Mouse (Mus musculus) spleen, embryonic (tissue): Measurements from ENCODE around the gene Pitpnm2.

Experiments used
- CTCF ChIA-PET: fragments of 350-600 bp; sonication (Branson Sonifier 250); formaldehyde crosslinking; loops from one replicate; lab custom pipeline; 2022; lab: Charles Lee

Pitpnm2 gene

GRCm38 (mm10) chr5:124204127-124204794, 45.3 kb downstream of the Pitpnm2 start:
- CTCF ChIA-PET, result no interaction called here

DNA sequence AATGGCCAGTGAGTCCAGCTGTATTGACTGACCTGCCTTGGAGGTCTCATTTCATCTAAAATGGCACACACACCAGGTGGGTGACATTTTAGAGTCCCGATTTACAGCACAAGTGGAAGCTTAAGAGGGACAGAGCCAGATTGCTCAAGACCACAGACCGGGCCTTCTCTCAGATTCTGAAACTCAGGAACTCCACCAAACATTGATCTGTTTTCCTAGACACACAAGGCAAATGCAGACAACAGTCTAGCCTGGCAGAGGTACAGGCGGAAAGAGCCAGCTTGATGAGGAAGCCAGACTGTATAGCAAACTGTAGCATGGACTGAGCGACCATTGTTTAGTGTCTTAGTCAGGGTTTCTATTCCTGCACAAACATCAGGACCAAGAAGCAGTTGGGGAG, 46.3 kb downstream of the Pitpnm2 start:
- CTCF ChIA-PET, result no interaction called here

GRCm38 (mm10) chr5:124202071-124202470, 47.5 kb downstream of the Pitpnm2 start:
- CTCF ChIA-PET, result interaction anchor here (0.7 kb wide), 1 partner anchor 99 kb away, joined by 3 read pairs; no protein-coding TSS in a partner anchor

GRCm38 (mm10) chr5:124201564-124201963, 48.0 kb downstream of the Pitpnm2 start:
- CTCF ChIA-PET, result no interaction called here

GRCm38 (mm10) chr5:124200844-124201243, 48.7 kb downstream of the Pitpnm2 start:
- CTCF ChIA-PET, result interaction anchor here (0.7 kb wide), 1 partner anchor 430 kb away, joined by 9 read pairs; no protein-coding TSS in a partner anchor

GRCm38 (mm10) chr5:124199168-124199567, 50.4 kb downstream of the Pitpnm2 start:
- CTCF ChIA-PET, result interaction anchor here (0.5 kb wide), 1 partner anchor 88 kb away, joined by 5 read pairs; no protein-coding TSS in a partner anchor

DNA sequence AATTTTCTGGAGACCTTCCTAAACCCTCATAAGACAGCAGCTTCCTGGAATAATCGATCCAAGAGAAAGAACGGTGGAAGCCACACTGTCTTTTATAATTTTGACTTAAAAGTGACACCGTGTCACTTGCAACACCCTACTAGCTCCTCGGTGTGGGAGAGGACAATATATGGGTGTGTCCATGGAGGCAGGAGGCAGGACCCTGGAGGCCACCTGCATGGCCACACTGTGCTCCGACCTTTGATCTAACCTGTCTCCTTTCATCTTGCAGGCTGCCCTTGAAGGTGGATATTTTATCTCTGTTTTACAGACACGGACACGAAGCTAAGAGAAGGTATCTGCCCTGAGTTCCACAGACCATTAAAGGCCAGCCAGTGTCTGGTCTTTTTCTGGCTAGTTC, 51.1 kb downstream of the Pitpnm2 start:
- CTCF ChIA-PET, result no interaction called here

- CTCF ChIA-PET, result interaction anchor here (0.7 kb wide), 1 partner anchor 75 kb away, joined by 4 read pairs; no protein-coding TSS in a partner anchor
These were observed 53.5 kb downstream of the Pitpnm2 start for GRCm38 (mm10) chr5:124196082-124196481.

DNA sequence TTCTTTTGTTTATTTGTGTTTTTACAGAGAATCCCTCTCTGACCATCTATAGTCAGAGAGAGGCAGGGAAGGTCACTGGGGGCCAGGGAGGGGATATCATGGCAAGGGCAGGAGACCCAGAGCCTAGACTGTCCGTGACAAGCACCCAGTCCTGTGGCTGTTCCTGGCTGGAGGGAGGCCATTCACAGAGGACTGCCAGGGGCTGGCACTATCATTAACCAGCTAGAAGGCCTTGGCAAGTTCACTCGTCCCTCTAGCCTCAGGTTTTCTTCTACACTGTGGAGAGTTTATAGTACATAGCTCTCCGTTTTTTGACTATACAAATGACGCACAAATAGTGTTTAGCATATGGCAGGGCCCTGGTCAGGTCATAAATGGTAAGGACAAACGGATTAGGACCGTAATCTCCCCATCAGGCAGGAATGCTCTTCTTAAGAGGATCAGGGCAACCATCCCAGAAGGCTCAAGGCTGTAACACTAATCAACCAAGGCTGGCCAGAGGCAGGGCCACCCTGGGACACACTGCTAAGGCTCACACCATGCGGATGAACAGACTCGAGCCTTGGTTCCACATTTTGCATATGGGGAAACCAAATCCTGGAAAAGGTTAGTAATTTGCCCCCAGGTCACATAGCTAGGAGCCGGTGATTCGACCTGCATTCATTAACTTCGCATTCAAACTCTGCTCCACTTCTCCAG, 55.0 kb downstream of the Pitpnm2 start:
- CTCF ChIA-PET, result no interaction called here

- CTCF ChIA-PET, result no interaction called here
These were observed 56.1 kb downstream of the Pitpnm2 start for GRCm38 (mm10) chr5:124193286-124194112.

DNA sequence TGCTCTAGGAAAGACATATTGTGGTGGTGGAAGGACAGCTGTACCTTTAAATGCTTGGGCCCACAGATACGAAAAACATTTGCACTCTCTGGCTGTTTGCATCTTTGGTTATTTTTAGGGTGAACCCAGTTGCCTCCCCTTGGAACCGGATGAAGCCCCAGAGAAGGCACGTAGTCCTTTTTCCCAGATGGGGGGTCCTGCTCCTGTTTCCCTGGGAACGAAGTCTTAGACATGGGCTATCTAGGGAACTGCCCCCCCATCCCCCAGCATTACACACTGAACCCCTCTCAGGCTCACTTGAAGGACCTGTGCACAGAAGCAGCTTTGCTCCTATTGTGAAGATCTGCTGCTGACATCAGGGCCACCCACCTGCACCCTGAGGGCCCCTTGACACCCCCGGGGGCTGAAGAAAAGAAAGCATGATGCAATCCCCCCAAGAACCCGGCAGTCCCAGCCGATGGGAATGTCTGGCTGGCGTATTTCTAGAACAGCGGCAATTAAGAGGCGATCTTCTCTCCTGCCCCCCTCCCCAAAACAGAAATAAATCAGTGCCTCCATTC, 56.8 kb downstream of the Pitpnm2 start:
- CTCF ChIA-PET, result interaction anchor here (0.6 kb wide), 1 partner anchor 828 kb away, joined by 6 read pairs; no protein-coding TSS in a partner anchor

GRCm38 (mm10) chr5:124192251-124192710, 57.3 kb downstream of the Pitpnm2 start:
- CTCF ChIA-PET, result interaction anchor here (0.6 kb wide), 1 partner anchor 828 kb away, joined by 6 read pairs; no protein-coding TSS in a partner anchor

DNA sequence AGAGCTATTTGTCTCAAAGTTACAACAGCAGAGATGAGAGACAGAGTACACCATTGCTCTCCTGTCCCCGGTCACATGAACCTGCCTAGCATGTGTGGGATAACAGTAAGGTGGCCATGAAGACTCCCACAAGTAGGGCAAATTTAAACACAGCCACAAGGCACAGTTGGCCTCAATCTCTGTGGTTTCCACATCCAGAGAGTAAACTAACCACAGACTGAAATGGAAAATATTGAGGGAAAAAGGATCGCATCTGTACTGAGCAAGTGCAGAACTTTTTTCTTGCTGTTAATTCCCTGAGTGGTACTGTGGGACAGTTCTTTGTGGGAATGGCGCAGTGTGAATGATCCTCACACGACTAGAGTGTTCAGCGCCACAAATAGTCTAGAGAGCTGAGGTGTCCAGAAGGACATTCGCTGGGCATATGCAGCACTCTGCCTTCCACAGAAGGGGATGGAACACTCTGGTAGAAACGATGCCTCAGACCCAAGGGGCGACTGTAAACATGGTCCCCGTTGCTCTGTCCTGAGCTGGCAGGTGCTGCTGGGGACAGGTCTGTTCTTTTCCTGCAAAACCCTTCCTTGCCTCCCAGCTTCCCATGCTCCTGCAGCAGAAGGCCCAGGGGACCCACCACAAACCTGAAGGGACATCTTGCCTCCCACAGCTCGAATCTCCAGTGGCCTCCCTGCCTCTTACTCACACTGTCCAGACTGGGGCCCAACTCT, 59.3 kb downstream of the Pitpnm2 start:
- CTCF ChIA-PET, result no interaction called here

DNA sequence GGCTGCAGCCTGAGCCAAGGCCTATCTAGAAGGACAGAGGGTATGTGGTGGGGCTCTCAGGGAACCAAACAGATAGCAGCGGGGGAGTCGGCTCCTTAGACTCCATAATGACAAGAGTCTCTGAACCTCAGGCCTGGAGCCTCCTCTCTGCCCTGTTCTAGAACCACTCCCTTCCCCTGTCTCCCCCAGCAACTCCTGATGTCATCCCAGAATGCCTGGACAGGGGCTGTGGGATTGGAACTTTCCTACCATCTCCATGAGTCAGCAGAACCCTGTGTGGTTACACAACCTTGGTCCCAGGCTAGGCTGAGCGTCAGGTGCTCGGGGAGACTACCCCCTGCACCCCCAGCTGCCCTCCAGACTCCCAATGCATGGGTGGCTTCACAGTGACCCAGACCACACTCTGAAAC, 60.0 kb downstream of the Pitpnm2 start:
- CTCF ChIA-PET, result no interaction called here

GRCm38 (mm10) chr5:124187508-124188311, 61.9 kb downstream of the Pitpnm2 start:
- CTCF ChIA-PET, result no interaction called here

- CTCF ChIA-PET, result no interaction called here
These were observed 62.5 kb downstream of the Pitpnm2 start for GRCm38 (mm10) chr5:124186981-124187507.

DNA sequence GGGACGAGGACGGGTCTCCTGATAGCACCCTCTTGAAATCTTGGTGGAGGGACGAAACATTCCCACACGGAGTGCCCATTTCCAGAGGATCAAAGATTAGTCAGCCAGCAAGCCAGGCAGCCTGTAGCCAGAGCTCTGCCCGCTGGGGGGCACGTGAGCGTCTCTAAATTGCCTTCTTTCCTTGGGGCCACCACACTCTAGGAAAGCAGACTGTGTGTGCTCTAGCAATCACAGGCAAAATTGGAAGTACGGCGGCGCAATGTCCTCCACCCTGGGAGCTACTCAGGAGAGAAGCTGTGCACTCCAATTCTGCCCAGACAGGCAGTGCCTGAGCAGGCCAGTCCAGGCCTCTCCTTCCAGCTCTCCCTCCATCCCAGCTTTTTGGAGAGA, 63.1 kb downstream of the Pitpnm2 start:
- CTCF ChIA-PET, result no interaction called here

GRCm38 (mm10) chr5:124185706-124186464, 63.7 kb downstream of the Pitpnm2 start:
- CTCF ChIA-PET, result no interaction called here
